Mouse (Mus musculus): ENCODE measurements around the gene A230050P20Rik. TPM values are rescaled to one million over a fixed set of nuclear protein-coding genes. Genes with fewer than 3 reads are reported as not detected.
A peak's percentile ranks its signal among the peaks of the same experiment; 100 is the strongest.

Gene A230050P20Rik
- total RNA-seq, 2 experiments from 2014 or later = 68.5 to 85.5 TPM

DNA sequence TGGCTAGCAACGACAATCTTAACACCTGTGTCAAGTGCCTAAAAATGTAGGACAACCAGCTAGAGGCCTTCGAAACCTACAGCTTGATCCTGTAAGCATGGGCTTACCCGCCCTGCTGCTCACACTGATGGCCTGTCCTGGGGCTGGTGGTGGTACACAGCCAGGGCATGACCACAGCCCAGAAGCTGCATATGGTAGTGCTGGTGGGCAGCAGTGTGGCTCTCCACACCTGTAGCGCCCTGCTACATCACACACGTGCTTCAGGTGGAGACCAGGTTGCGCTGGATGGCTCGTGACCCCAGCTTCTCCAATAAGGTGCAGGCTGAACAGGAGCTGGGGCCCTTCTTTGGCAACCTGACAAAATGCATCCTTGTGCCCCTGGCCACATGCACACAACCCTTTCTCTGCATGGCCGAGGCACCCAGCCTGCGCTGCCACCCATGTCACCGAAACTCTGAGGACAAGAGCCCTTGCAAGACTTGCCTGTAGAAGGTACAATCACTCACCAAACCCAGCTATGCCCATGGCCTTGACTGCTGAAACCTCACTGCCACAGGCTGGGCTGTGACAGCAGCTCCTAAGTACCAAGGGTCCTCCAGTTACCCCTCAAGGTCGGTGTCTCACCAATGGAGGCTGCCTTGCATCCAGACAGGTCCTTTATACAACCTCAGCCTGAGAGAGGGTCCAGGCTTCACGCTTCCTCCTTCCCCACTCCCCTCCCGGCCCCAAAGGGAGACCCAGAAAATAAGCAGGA lies 25.3 kb downstream of the A230050P20Rik start:
- DNase-seq (ENCODE audit: low spot score in 2 of 2) = no peak

DNA sequence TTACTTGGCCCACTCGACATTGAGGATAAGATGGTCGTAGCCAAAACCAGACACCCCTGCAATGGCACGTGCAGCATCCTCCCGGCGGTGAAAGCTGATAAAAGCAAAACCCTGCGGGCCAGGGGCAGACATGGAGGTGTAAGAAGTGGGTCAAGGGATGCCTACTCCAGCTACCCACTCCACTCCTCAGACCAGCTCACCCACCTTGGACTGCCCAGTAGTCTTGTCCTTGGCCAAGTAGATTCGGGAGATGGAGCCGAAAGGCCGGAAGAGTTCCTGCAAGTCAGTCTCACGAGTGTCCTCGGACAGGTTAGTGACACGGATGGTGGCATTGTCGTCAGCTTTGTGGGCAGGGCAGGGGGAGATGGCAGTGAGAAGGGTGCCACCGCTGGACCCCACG lies 26.2 kb downstream of the A230050P20Rik start:
- DNase-seq (ENCODE audit: low spot score in 2 of 2) = no peak

DNA sequence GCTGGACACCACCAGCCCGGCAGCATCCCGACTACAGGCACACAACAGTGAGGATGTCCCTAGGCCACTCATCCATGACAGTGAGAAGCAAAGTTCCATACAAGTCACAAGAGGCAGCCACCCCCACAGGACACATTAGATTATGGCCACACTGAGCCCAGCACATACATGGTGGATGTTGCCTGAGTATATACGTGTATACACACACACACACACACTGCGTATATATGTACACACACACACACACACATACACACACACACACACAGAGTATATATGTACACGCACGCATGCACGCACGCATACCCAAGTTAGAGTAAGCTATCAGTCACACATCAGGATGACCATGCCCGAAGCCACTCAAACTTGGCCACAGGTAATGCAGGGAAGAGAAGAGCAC lies 26.9 kb downstream of the A230050P20Rik start:
- DNase-seq (ENCODE audit: low spot score in 2 of 2) = no peak

DNA sequence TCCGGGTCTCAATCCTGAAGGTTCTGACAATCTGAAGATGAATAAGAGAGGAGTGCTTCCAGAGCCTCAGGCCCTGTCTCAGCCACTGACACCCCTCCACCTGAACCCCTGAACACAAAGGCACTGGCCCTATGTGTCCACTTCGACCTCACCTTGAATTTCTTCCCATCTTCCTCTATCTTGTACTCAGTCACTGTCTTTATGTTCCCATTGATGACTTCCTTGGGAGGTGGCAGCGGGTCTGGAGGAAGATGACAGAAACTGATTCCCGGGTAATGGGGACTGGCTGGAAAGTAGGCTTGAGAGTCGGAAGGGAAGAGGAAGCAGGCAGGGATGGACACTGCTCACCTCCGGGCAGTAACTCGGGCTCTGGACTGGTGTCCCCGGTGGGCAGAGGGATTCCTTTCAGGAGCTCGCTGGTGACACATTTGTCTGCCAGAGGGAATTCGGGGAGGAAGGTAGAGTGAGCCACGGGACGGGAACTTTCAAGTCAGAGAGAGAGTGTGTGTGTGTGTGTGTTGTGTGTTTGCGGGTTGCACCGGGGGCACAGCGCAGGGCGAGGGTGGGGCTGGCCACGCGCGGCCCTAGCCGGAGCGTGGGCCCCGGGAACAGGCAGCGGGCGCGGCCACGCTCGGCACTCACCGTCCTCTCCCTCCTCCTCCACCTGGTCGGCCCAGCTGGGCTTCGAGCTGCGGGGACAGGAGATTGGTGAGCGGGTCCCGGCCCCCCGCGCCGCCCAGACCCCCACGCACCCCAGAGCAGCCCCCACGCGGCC lies 29.5 kb downstream of the A230050P20Rik start:
- DNase-seq (ENCODE audit: low spot score in 2 of 2) = no peak

DNA sequence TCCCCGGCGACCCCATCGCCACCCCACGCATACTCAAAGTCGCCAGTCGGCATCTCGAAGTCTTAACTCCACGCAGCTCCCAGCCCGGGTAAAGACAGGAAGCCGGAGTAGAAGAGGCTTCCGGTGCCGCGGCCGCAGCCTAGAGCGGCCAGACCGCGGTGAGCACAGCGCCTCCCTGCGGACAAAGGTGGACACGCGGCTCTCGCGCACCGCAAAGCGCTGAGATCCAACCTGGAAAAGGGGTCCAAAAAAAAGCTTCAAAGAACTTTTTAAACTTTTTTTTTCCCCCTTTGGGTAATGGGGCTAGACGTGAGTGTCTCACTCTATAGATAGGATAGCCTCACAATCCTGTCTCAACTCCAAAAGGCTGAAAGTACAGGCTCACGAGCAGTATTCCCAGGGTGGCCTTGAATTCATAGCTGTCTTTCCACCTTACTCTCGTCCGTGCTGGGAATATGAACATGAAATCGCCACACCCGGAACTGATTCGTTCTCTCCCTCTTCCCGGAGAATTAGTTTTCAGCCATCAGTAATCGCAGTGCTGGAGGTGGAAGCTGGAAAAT lies 30.1 kb downstream of the A230050P20Rik start, which contains the start of gene Eif3g:
Eif3g (minus strand) TSS at position 113 of the 563 bp plus-strand sequence.
- peak; percentile 85 for DNase-seq (ENCODE audit: low spot score in 2 of 2)

DNA sequence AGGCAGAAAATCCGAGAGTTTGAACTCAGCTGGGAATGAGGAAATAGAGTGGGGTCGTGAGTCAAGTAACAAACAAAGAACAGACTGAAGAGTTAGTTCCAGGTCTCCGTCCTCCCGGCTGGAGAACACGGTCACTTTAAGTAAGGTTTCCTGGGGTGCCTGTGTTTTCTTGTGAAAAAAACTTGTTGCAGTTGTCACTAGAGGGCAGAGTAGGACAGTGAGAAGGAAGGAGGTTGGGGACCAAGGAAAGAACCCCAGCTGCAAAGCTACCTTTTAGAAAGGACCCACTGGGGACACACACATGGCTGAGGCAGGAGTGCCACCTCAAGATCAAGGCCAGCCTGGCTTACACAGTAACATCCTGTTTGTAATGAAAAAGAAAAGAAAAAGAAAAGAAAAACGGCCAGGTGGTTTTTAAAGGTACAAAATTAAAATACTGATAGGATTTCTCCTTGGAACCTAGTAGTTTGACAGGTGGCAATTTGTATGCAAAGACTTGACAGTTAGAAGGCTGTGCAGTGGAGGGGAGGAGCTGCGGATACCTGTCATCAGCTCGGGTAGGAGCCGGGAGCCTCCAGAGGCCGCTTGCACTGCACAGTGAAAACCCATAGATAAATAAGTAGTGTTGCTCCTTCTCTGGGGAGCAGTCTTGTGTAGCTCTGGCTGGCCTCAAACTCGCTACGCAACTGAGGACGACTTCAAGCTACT lies 33.2 kb downstream of the A230050P20Rik start:
- DNase-seq (ENCODE audit: low spot score in 2 of 2) = peak in 1 of 2 experiments; percentile 37

DNA sequence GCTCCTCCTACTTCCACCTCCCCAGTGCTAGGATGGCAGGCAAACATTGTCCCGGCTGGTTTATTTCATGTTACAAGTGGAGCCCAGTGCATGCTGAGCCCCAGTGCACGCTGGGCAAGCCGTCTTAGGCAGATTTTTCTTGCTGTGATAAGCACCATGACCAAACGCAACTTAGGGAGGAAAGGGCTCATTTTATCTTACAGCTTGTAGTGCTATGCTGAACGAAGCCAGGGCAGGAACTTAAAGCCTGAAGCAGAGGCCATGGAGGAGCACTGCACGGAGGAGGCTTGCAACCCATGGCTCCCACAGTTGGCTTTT lies 33.7 kb downstream of the A230050P20Rik start:
- DNase-seq (ENCODE audit: low spot score in 2 of 2) = no peak

DNA sequence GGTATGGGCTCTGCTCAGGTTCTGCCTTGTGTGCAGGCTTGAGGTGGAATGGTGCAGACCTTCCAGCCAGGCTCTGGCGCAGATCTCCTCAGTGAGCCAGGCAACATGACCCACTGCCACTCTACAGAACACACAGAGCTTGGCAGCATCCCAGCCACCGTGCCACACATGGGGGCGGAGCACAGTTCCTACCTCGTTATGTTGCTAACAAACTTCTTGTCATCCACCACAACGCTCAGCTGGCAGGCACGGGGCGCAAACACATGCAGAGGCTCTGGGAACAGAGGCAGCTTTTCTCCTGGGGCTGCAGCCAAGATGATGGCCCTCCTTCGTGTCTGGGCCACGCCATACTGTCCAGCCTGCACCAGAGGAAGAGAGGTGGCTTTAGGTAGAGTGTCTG lies 41.5 kb downstream of the A230050P20Rik start:
- DNase-seq (ENCODE audit: low spot score in 2 of 2) = peak; percentile 55 to 59

DNA sequence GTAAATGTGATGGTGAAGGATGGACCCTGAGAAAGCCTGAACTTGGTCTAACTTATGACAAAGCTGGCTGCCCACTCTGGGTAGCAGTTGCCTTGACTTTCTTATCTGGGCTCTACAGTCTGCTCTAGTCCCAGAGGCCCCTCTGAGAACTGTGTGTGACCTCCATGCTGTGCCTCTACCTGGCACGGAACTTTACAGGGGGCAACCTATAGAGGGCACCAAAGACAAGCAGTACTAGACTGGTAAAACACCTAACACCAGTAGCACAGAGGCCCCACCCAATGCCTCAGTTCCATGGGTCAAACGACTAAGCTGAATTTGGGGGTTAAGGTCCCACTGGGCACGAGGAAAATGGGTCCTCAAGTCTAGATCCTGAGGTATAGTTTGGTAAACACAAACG lies 47.7 kb downstream of the A230050P20Rik start:
- DNase-seq (ENCODE audit: low spot score in 2 of 2) = no peak

DNA sequence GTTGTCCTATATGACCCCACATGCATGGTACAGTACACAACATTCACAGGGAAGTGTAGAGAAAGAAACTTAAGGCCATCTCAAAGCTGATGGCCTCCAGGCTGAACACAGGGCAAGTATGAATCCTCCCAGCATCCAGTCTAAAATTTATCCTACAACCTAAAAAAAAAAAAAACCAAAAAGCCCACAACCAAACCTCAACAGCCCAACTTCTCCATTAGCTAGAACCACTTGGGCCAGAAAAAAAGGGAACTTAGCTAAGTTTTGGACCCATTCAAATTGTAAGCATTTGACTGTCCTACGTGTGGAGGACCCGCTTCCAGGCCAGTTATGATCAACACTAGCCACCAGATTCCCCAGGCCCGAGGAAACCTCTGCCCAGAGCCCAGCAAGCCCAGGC lies 54.8 kb downstream of the A230050P20Rik start:
- DNase-seq (ENCODE audit: low spot score in 2 of 2) = no peak

Small RNA genes within 50 kb of the gene (microRNA-seq; reads per million reads assigned to microRNA genes)
- gene Mir7081 = 0 reads per million in 2 experiments

Other genes with a start within 250 kb of the A230050P20Rik start
- gene Ubl5, start 225.8 kb upstream of the A230050P20Rik start, total RNA-seq (2021) = 100 to 1,000 TPM; 310 to 319 TPM
- 10 to 100 TPM; 21.9 to 22.6 TPM for gene Fbxl12, start 223.9 kb upstream of the A230050P20Rik start, total RNA-seq (2021)
- 10 to 100 TPM; 40.4 to 42.3 TPM for gene Pin1, start 216.5 kb upstream of the A230050P20Rik start, total RNA-seq (2021)
- 100 to 1,000 TPM; 127 to 142 TPM for gene Olfm2, start 122.3 kb upstream of the A230050P20Rik start, total RNA-seq (2021)
- 1 to 10 TPM; 1.7 to 1.8 TPM for gene Col5a3, start 53.6 kb upstream of the A230050P20Rik start, total RNA-seq (2021)
- not detected for gene Rdh8, start 50.1 kb upstream of the A230050P20Rik start, total RNA-seq (2021)
- 10 to 100 TPM in 1 of 2 experiments, 1 to 10 TPM in 1; 9.7 to 11.7 TPM for gene Angptl6, start 11.1 kb downstream of the A230050P20Rik start, total RNA-seq (2021)
- gene Ppan, start 19.5 kb downstream of the A230050P20Rik start, total RNA-seq (2021) = 10 to 100 TPM; 20.7 to 23.3 TPM
- 100 to 1,000 TPM; 133 to 134 TPM for gene Eif3g, start 30.0 kb downstream of the A230050P20Rik start, total RNA-seq (2021)
- 10 to 100 TPM; 40.2 to 41.0 TPM for gene Dnmt1, start 91.2 kb downstream of the A230050P20Rik start, total RNA-seq (2021)
- gene S1pr2, start 108.1 kb downstream of the A230050P20Rik start, total RNA-seq (2021) = 1 to 10 TPM; 2.9 to 3.4 TPM
- 10 to 100 TPM; 57.3 to 62.1 TPM for gene Mrpl4, start 134.1 kb downstream of the A230050P20Rik start, total RNA-seq (2021)
- 1 to 10 TPM; 2.3 to 2.9 TPM for gene Icam1, start 147.3 kb downstream of the A230050P20Rik start, total RNA-seq (2021)
- 1 to 10 TPM in 1 of 2 experiments, under 1 TPM in 1; 0.98 to 1.7 TPM for gene Icam4, start 160.7 kb downstream of the A230050P20Rik start, total RNA-seq (2021)
- gene Icam5, start 163.4 kb downstream of the A230050P20Rik start, total RNA-seq (2021) = 100 to 1,000 TPM; 203 to 239 TPM
- gene Zglp1, start 198.5 kb downstream of the A230050P20Rik start, total RNA-seq (2021) = not detected
- 1 to 10 TPM; 2.2 to 2.9 TPM for gene Gm49373, start 204.5 kb downstream of the A230050P20Rik start, total RNA-seq (2021)
- gene Fdx1l, start 205.0 kb downstream of the A230050P20Rik start, total RNA-seq (2021) = 10 to 100 TPM; 61.3 to 65.4 TPM
- 1 to 10 TPM; 1.6 to 1.8 TPM for gene Gm38431, start 223.4 kb downstream of the A230050P20Rik start, total RNA-seq (2021)
- 10 to 100 TPM; 25.3 to 28.0 TPM for gene Raver1, start 223.4 kb downstream of the A230050P20Rik start, total RNA-seq (2021)